Mouse (Mus musculus) right cerebral cortex, postnatal 14 days (tissue): Measurements from ENCODE around the gene Tmem97.
A peak's percentile ranks its signal among the peaks of the same experiment; 100 is the strongest.

ENCODE experiments used
- DNase-seq: peaks from one replicate; pipeline ENCODE4 v3.0.0; 2022

Gene Tmem97

GRCm38 (mm10) chr11:78509148-78509547, 41.4 kb downstream of the Tmem97 start:
- DNase-seq, result no peak

GRCm38 (mm10) chr11:78505430-78505829, 45.1 kb downstream of the Tmem97 start:
- no peak for DNase-seq

- no peak for DNase-seq
Observed at GRCm38 (mm10) chr11:78502909-78503650, 47.5 kb downstream of the Tmem97 start, which contains the start of gene Sebox. Sebox (plus strand) TSS chr11:78503447.

DNA sequence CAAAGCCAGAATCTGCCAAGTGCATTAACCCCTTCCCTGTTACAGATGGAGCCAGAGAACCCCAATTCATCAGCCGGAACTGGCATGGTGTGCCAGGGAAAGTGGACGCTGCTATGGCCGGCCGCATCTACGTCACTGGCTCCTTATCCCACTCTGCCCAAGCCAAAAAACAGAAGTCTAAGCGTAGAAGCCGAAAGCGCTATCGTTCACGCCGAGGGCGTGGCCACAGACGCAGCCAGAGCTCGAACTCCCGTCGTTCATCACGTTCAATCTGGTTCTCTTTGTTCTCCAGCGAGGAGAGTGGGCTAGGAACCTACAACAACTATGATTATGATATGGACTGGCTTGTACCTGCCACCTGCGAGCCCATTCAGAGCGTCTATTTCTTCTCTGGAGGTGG, 49.0 kb downstream of the Tmem97 start:
- no peak for DNase-seq

- DNase-seq, result no peak
Observed at GRCm38 (mm10) chr11:78500623-78501202, 49.9 kb downstream of the Tmem97 start.

DNA sequence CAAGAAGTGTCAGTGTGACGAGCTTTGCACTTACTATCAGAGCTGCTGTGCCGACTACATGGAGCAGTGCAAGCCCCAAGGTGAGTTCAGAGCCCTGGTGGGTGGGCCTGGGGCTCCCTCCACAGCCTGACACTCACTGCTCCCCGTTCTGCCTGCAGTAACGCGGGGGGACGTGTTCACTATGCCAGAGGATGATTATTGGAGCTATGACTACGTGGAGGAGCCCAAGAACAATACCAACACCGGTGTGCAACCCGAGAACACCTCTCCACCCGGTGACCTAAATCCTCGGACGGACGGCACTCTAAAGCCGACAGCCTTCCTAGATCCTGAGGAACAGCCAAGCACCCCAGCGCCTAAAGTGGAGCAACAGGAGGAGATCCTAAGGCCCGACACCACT, 51.0 kb downstream of the Tmem97 start:
- DNase-seq, result no peak

DNA sequence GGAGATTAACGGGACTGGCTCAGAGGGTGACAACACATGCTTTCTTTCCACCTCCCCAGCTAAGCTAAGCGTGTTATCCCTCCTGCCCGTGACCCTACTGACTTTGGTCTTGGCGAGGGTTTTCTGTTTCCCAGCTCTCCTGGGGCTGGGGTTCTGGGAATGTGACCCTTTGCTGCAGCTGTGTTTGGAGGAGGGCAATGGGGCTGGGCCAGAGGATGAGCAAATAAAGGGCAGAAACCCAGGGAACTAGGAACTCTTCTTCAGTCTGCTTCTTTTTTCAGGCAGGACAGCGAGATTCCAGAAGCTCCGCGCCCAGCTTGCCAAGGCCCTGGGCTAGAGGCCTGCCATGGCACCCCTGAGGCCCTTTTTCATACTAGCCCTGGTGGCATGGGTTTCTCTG, 51.6 kb downstream of the Tmem97 start, which contains the start of gene Vtn:
Gene Vtn, plus strand, starts transcription at position 88 of the 400 bp plus-strand sequence.
- no peak for DNase-seq

- DNase-seq, result peak; percentile 93
Observed at GRCm38 (mm10) chr11:78497544-78498522, 52.7 kb downstream of the Tmem97 start, which contains the start of gene Sarm1. Sarm1 (minus strand) TSS chr11:78497754.

DNA sequence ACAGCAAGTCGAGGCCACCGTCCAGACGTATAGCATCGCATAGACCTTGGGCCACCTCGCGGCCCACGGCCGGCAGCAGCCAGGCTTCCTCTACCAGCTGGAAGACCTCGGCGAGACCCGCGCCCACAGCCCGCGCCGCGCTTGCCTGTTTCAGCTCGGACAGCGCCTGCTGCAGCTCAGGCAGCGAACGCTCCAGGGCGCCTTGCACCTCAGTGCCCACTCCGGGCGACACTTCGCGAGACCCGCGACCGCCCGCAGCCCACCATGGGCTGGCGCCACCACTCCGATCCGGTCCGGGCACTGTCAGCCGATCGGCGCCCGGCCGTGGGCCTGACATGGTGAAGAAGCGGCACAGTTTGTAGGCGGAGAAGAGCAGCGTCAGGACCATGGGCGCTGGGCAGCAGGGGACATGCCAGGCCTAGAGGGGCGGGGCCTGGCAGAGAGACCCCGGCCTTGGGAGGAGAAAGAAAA, 53.5 kb downstream of the Tmem97 start:
- peak; percentile 52 for DNase-seq

GRCm38 (mm10) chr11:78495904-78496303, 54.7 kb downstream of the Tmem97 start:
- no peak for DNase-seq
